In the genomic region with DNA sequence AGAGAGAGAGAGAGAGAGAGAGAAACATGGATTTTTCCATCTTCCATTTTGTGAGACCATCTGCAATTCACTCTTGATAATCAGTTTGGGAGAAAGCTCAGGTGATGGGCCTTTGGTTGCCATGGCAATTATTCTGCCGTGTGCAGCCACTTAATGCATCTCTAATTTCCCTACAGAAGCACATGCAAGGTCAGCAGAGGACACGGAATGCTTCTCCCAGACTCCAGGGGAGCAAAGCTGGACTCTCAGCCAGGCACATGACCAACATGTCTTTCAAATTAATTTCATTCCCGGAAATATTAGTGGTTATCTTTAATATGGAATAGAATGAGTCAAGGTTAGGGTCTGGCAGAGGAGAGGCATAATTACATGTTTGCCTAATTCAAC, we compare ENCODE assay signal across 16 mouse cellular contexts.
DNase-seq lines count a peak whose midpoint lies in the region; ATAC-seq lines count a peak whose summit lies in the region.
"Had no signal": no experiment of that assay in that cellular context is flagged by ENCODE, and none has a peak within 500 bp of the region (broad histone marks: within the 10 kb centered on the region; RNA-seq: fewer than 3 reads in every experiment).

No protein-coding gene starts in this region.

- no peak overlapping the region for H3K27ac ChIP-seq in forebrain, embryonic 14.5 days (ENCODE audit: low read depth, low read length)
- H3K27ac ChIP-seq in forebrain, embryonic 11.5 days (ENCODE audit: low read depth, low read length), result no peak overlapping the region
- peak overlapping the region; percentile 74 for H3K27ac ChIP-seq in hindbrain, embryonic 15.5 days (replicated peaks)
- peak overlapping the region; percentile 62 for H3K27ac ChIP-seq in midbrain, embryonic 15.5 days
- no peak overlapping the region for H3K27ac ChIP-seq in liver, embryonic 11.5 days (ENCODE audit: low read depth, low read length)
- H3K27ac ChIP-seq: embryonic facial prominence, embryonic 13.5 days; heart, adult 2 months had no signal

- H3K27me3 ChIP-seq in forebrain, embryonic 14.5 days (replicated peaks; ENCODE audit: control insufficient read depth, insufficient read depth, low read length), result no peaks in the 10 kb centered on the region
- H3K27me3 ChIP-seq in forebrain, embryonic 11.5 days (ENCODE audit: control insufficient read depth, insufficient read depth, low read length), result no peaks in the 10 kb centered on the region
- no peaks in the 10 kb centered on the region for H3K27me3 ChIP-seq in hindbrain, embryonic 15.5 days
- H3K27me3 ChIP-seq in midbrain, embryonic 15.5 days (replicated peaks), result no peaks in the 10 kb centered on the region
- no peaks in the 10 kb centered on the region for H3K27me3 ChIP-seq in liver, embryonic 11.5 days (replicated peaks; ENCODE audit: control insufficient read depth, insufficient read depth, low read length)
- H3K27me3 ChIP-seq: embryonic facial prominence, embryonic 13.5 days had no signal

- WGBS in forebrain, embryonic 14.5 days, result 76% methylated on average over 3 of the region's 3 CpGs
- WGBS in forebrain, embryonic 11.5 days, result 83% methylated on average over 3 of the region's 3 CpGs
- WGBS in hindbrain, embryonic 15.5 days, result 38% methylated on average over 3 of the region's 3 CpGs
- WGBS in midbrain, embryonic 15.5 days, result 33% methylated on average over 3 of the region's 3 CpGs
- WGBS in liver, embryonic 11.5 days, result 85% methylated on average over 3 of the region's 3 CpGs

- peak; percentile 51 for DNase-seq in forebrain, embryonic 14.5 days (ENCODE audit: low spot score)
- DNase-seq in forebrain, embryonic 11.5 days (ENCODE audit: low spot score), result no peak
- peak; percentile 39 for DNase-seq in MN1 (ENCODE audit: low spot score)
- DNase-seq in Muller cell, postnatal 12 days (ENCODE audit: inconsistent ontology term), result no peak
- no peak for DNase-seq in liver, embryonic 11.5 days (ENCODE audit: low spot score)
- DNase-seq: B cell, adult 2 months; cerebellum, adult 18-20 months; heart, adult 2 months; heart, postnatal 10 days; left cerebral cortex, postnatal 4 days; lung, adult 2 months; lung, postnatal 36 days; thymus, adult 18-20 months had no signal

- peaks cover 8% of the 10 kb centered on the region; the same call in 1 of the 2 replicates for H3K4me1 ChIP-seq in forebrain, embryonic 14.5 days (ENCODE audit: control insufficient read depth, insufficient read depth, low read length)
- peaks cover 4% of the 10 kb centered on the region for H3K4me1 ChIP-seq in forebrain, embryonic 11.5 days (replicated peaks; ENCODE audit: control insufficient read depth, insufficient read depth, low read length)
- peaks cover 12% of the 10 kb centered on the region for H3K4me1 ChIP-seq in hindbrain, embryonic 15.5 days (replicated peaks)
- H3K4me1 ChIP-seq in midbrain, embryonic 15.5 days, result peaks cover 19% of the 10 kb centered on the region
- H3K4me1 ChIP-seq in liver, embryonic 11.5 days (replicated peaks; ENCODE audit: control insufficient read depth, insufficient read depth, low read length), result no peaks in the 10 kb centered on the region
- H3K4me1 ChIP-seq: embryonic facial prominence, embryonic 13.5 days had no signal

- peak; percentile 52; the same call in 1 of the 2 replicates for ATAC-seq in forebrain, embryonic 14.5 days
- ATAC-seq in forebrain, embryonic 11.5 days (replicated peaks; ENCODE audit: low FRiP score), result no peak
- peak; percentile 65 for ATAC-seq in hindbrain, embryonic 15.5 days (ENCODE audit: low FRiP score, low read depth)
- peak; percentile 72 for ATAC-seq in midbrain, embryonic 15.5 days (replicated peaks)
- ATAC-seq in liver, embryonic 11.5 days (replicated peaks; ENCODE audit: low FRiP score), result no peak

- H3K4me2 ChIP-seq in forebrain, embryonic 14.5 days (ENCODE audit: low read length), result no peak overlapping the region
- no peak overlapping the region for H3K4me2 ChIP-seq in forebrain, embryonic 11.5 days (ENCODE audit: low read depth, low read length, severe bottlenecking)
- no peak overlapping the region for H3K4me2 ChIP-seq in hindbrain, embryonic 15.5 days
- no peak overlapping the region for H3K4me2 ChIP-seq in midbrain, embryonic 15.5 days
- no peak overlapping the region for H3K4me2 ChIP-seq in liver, embryonic 11.5 days
- H3K4me2 ChIP-seq: embryonic facial prominence, embryonic 13.5 days had no signal

- no peak overlapping the region for H3K4me3 ChIP-seq in forebrain, embryonic 14.5 days (ENCODE audit: low read depth, low read length)
- no peak overlapping the region for H3K4me3 ChIP-seq in forebrain, embryonic 11.5 days (ENCODE audit: low read depth, low read length)
- no peak overlapping the region for H3K4me3 ChIP-seq in hindbrain, embryonic 15.5 days
- H3K4me3 ChIP-seq in midbrain, embryonic 15.5 days, result no peak overlapping the region
- no peak overlapping the region for H3K4me3 ChIP-seq in liver, embryonic 11.5 days (ENCODE audit: low read depth, low read length)
- H3K4me3 ChIP-seq: embryonic facial prominence, embryonic 13.5 days; heart, adult 2 months had no signal

- H3K9me3 ChIP-seq in forebrain, embryonic 14.5 days (replicated peaks; ENCODE audit: control insufficient read depth, low read length), result no peaks in the 10 kb centered on the region
- H3K9me3 ChIP-seq in forebrain, embryonic 11.5 days (ENCODE audit: control insufficient read depth, low read length), result no peaks in the 10 kb centered on the region
- H3K9me3 ChIP-seq in hindbrain, embryonic 15.5 days, result no peaks in the 10 kb centered on the region
- no peaks in the 10 kb centered on the region for H3K9me3 ChIP-seq in midbrain, embryonic 15.5 days
- H3K9me3 ChIP-seq in liver, embryonic 11.5 days (ENCODE audit: control insufficient read depth, low read length), result no peaks in the 10 kb centered on the region
- H3K9me3 ChIP-seq: embryonic facial prominence, embryonic 13.5 days had no signal

- H3K36me3 ChIP-seq in forebrain, embryonic 14.5 days (ENCODE audit: control insufficient read depth, insufficient read depth, low read length), result no peaks in the 10 kb centered on the region
- no peaks in the 10 kb centered on the region for H3K36me3 ChIP-seq in forebrain, embryonic 11.5 days (ENCODE audit: control insufficient read depth, insufficient read depth, low read length)
- no peaks in the 10 kb centered on the region for H3K36me3 ChIP-seq in hindbrain, embryonic 15.5 days
- H3K36me3 ChIP-seq in midbrain, embryonic 15.5 days (replicated peaks), result no peaks in the 10 kb centered on the region
- H3K36me3 ChIP-seq in liver, embryonic 11.5 days (ENCODE audit: control insufficient read depth, insufficient read depth, low read length), result no peaks in the 10 kb centered on the region
- H3K36me3 ChIP-seq: embryonic facial prominence, embryonic 13.5 days had no signal

- no peak overlapping the region for H3K9ac ChIP-seq in forebrain, embryonic 14.5 days (ENCODE audit: low read length)
- no peak overlapping the region for H3K9ac ChIP-seq in forebrain, embryonic 11.5 days (ENCODE audit: low read length)
- no peak overlapping the region for H3K9ac ChIP-seq in hindbrain, embryonic 15.5 days
- no peak overlapping the region for H3K9ac ChIP-seq in midbrain, embryonic 15.5 days
- H3K9ac ChIP-seq in liver, embryonic 11.5 days (ENCODE audit: low read depth, low read length), result no peak overlapping the region
- H3K9ac ChIP-seq: embryonic facial prominence, embryonic 13.5 days had no signal

Comparison
In these comparisons a context has a peak if more than half of its experiments do, and no peak if none do; other contexts are left out.
1. ATAC-seq: peak in forebrain, embryonic 14.5 days (single experiment), hindbrain, embryonic 15.5 days (single experiment) and midbrain, embryonic 15.5 days (single experiment); none in forebrain, embryonic 11.5 days (single experiment) and liver, embryonic 11.5 days (single experiment).
2. DNase-seq: peak in forebrain, embryonic 14.5 days (single experiment) and MN1 (single experiment); none in forebrain, embryonic 11.5 days (single experiment), Muller cell, postnatal 12 days (single experiment) and liver, embryonic 11.5 days (single experiment).
3. H3K27ac ChIP-seq: peak in hindbrain, embryonic 15.5 days (single experiment) and midbrain, embryonic 15.5 days (single experiment); none in forebrain, embryonic 14.5 days (single experiment), forebrain, embryonic 11.5 days (single experiment) and liver, embryonic 11.5 days (single experiment).